Mouse (Mus musculus): ENCODE results near the gene Sec14l2.

- TF ChIP-seq POLR2A (IDR thresholded peaks at IDR 0.05; ENCODE audit: control insufficient read depth, extremely low read depth, insufficient read depth, low read length, poor library complexity) (no peak), CTCF (IDR thresholded peaks at IDR 0.05; ENCODE audit: borderline replicate concordance, control insufficient read depth, extremely low read depth, insufficient read depth, low read length, poor library complexity) (no peak)
These were observed at the start of gene Sec14l2 for GRCm38 (mm10) chr11:4122742-4123579.

Measured in thymus, adult 2 months (tissue).